Mouse (Mus musculus) B cell, adult 2 months (primary cell): Measurements from ENCODE around the gene Col15a1.

ENCODE experiments used
- DNase-seq, 2 experiments: peaks; one replicate each; pipeline ENCODE4 v3.0.0; 2022

Gene Col15a1

GRCm38 (mm10) chr4:47352803-47353388, 144.9 kb downstream of the Col15a1 start, which contains the start of gene Tgfbr1:
TSS of gene Tgfbr1 (plus strand) at chr4:47353222.
- peak; percentile 97 for DNase-seq

- peak in 1 of 2 experiments; percentile 53 for DNase-seq
Measured at GRCm38 (mm10) chr4:47353416-47354111, 145.6 kb downstream of the Col15a1 start.

- no peak for DNase-seq
Measured at GRCm38 (mm10) chr4:47354304-47354703, 146.3 kb downstream of the Col15a1 start.

- DNase-seq, result no peak
Measured at GRCm38 (mm10) chr4:47362662-47363061, 154.7 kb downstream of the Col15a1 start.
